Mouse (Mus musculus): ENCODE results near the gene Rad9a.

DNA sequence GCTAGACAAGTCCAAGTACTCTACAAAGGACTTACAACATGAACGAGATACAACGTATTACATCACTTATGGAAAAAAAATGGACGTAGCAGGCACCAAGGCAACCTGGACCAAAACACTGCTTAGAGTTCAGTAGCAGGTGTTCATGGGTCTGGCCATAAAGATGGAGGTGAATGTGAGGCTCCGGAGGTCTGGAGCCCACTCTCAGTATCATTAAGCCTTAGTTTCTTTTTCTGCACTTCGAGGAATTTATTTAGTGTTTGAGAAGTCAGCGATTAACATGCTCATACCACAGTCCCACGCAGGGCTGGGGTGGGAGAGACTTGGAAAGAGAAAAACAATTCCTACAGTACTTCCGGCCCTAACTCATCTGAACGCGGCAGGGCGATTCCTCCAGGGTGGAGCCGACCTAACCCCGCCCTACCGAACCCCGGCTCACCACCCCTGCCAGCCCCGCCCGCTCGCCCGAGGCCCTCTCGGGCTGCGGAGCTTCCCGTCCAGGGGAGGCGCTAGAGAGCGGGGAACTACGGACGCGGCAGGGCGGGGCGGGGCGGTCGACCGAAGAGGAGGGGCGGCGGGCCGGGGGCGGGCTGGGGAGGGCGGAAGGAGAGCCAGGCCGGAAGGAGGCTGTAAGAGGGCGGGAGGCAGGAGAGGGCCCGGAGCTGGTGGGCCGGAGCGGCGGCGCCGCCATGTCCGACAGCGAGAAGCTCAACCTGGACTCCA is 9.8 kb downstream of the Rad9a start, which contains the start of gene Ppp1ca:
- TF ChIP-seq CTCF (IDR thresholded peaks at IDR 0.05; ENCODE audit: low read depth) (peak; percentile 87), EP300 (optimal IDR thresholded peaks at IDR 0.05) (no peak)

All from stomach, postnatal 0 days (tissue).